Mouse (Mus musculus): ENCODE data around the gene Mamdc2. TPM values are rescaled to one million over a fixed set of nuclear protein-coding genes. Genes with fewer than 3 reads are reported as not detected.

Gene Mamdc2
- polyA plus RNA-seq, 1 experiment from 2014 or later = 1.4 TPM

- WGBS = 87% methylated on average over 1 of the region's 1 CpGs
- Histone ChIP-seq H3K27ac (replicated peaks) (no peak overlapping the region), H3K9me3 (no peaks in the 10 kb centered on the region), H3K9ac (no peak overlapping the region), H3K4me1 (replicated peaks) (no peaks in the 10 kb centered on the region), H3K4me3 (no peak overlapping the region), H3K36me3 (no peaks in the 10 kb centered on the region), H3K4me2 (no peak overlapping the region), H3K27me3 (no peaks in the 10 kb centered on the region)
- ATAC-seq (ENCODE audit: low FRiP score, low read depth) = no peak
These were observed 149.3 kb downstream of the Mamdc2 start for GRCm38 (mm10) chr19:23298917-23299316.

- Histone ChIP-seq H3K4me2 (no peak overlapping the region), H3K4me3 (no peak overlapping the region), H3K9me3 (no peaks in the 10 kb centered on the region), H3K9ac (no peak overlapping the region), H3K36me3 (no peaks in the 10 kb centered on the region), H3K27ac (replicated peaks) (no peak overlapping the region), H3K27me3 (no peaks in the 10 kb centered on the region), H3K4me1 (replicated peaks) (no peaks in the 10 kb centered on the region)
- no peak for ATAC-seq (ENCODE audit: low FRiP score, low read depth)
These were observed 151.1 kb downstream of the Mamdc2 start for GRCm38 (mm10) chr19:23297191-23297590.

- WGBS = 82% methylated on average over 1 of the region's 1 CpGs
- no peak overlapping the region for H3K27ac ChIP-seq (replicated peaks)
These were observed 159.0 kb downstream of the Mamdc2 start for GRCm38 (mm10) chr19:23289251-23289650.

GRCm38 (mm10) chr19:23281911-23282660 is 166.2 kb downstream of the Mamdc2 start:
- no peaks in the 10 kb centered on the region for H3K4me1 ChIP-seq (replicated peaks)
- H3K27ac ChIP-seq (replicated peaks) = no peak overlapping the region
- H3K36me3 ChIP-seq = no peaks in the 10 kb centered on the region
- H3K27me3 ChIP-seq = no peaks in the 10 kb centered on the region
- H3K9ac ChIP-seq = no peak overlapping the region
- 55% methylated on average over 8 of the region's 8 CpGs for WGBS
- no peak overlapping the region for H3K4me3 ChIP-seq
- ATAC-seq (ENCODE audit: low FRiP score, low read depth) = no peak
- no peaks in the 10 kb centered on the region for H3K9me3 ChIP-seq
- no peak overlapping the region for H3K4me2 ChIP-seq

More at GRCm38 (mm10) chr19:23289251-23289650, 159.0 kb downstream of the Mamdc2 start:
- no peaks in the 10 kb centered on the region for H3K36me3 ChIP-seq
- no peak for ATAC-seq (ENCODE audit: low FRiP score, low read depth)
- H3K4me2 ChIP-seq = no peak overlapping the region
- H3K9me3 ChIP-seq = 0 out of 2 replicates have a peak, but pooled peaks cover 10% of the 10 kb centered on the region
- H3K4me3 ChIP-seq = no peak overlapping the region
- H3K27me3 ChIP-seq = no peaks in the 10 kb centered on the region
- no peak overlapping the region for H3K9ac ChIP-seq
- H3K4me1 ChIP-seq (replicated peaks) = no peaks in the 10 kb centered on the region

- Histone ChIP-seq H3K4me3 (peak overlapping the region; percentile 58), H3K36me3 (no peaks in the 10 kb centered on the region), H3K9me3 (no peaks in the 10 kb centered on the region), H3K4me2 (peak overlapping the region; percentile 63), H3K27me3 (no peaks in the 10 kb centered on the region), H3K27ac (replicated peaks) (no peak overlapping the region), H3K4me1 (replicated peaks) (peaks cover 8% of the 10 kb centered on the region), H3K9ac (peak overlapping the region; percentile 58; the same call in 1 of the 2 replicates)
- WGBS = 47% methylated on average over 4 of the region's 4 CpGs
- ATAC-seq (ENCODE audit: low FRiP score, low read depth) = peak; percentile 60; the same call in 1 of the 2 replicates
These were observed 174.1 kb downstream of the Mamdc2 start for GRCm38 (mm10) chr19:23274054-23274724.

GRCm38 (mm10) chr19:23273355-23274053 is 174.7 kb downstream of the Mamdc2 start, which contains the start of gene Smc5:
TSS of gene Smc5 (minus strand) at chr19:23273897.
- under 1% methylated on average over 65 of the region's 69 CpGs for WGBS
- ATAC-seq (ENCODE audit: low FRiP score, low read depth) = peak; percentile 96

GRCm38 (mm10) chr19:23256771-23257170 is 191.5 kb downstream of the Mamdc2 start:
- Histone ChIP-seq H3K36me3 (peaks cover 33% of the 10 kb centered on the region), H3K4me1 (replicated peaks) (no peaks in the 10 kb centered on the region)
- ATAC-seq (ENCODE audit: low FRiP score, low read depth) = no peak

More at GRCm38 (mm10) chr19:23273355-23274053, 174.7 kb downstream of the Mamdc2 start, which contains the start of gene Smc5:
- Histone ChIP-seq H3K4me1 (replicated peaks) (peaks cover 8% of the 10 kb centered on the region), H3K36me3 (peaks cover 6% of the 10 kb centered on the region; the same call in 1 of the 2 replicates), H3K4me3 (peak within 1 kb of the TSS; percentile 58), H3K27ac (replicated peaks) (peak within 1 kb of the TSS; percentile 40), H3K9me3 (no peaks in the 10 kb centered on the region), H3K27me3 (no peaks in the 10 kb centered on the region), H3K4me2 (peak within 1 kb of the TSS; percentile 63), H3K9ac (peak within 1 kb of the TSS; percentile 58)

More at GRCm38 (mm10) chr19:23256771-23257170, 191.5 kb downstream of the Mamdc2 start:
- H3K9me3 ChIP-seq = no peaks in the 10 kb centered on the region
- H3K4me3 ChIP-seq = no peak overlapping the region
- 79% methylated on average over 9 of the region's 9 CpGs for WGBS
- no peak overlapping the region for H3K27ac ChIP-seq (replicated peaks)
- no peaks in the 10 kb centered on the region for H3K27me3 ChIP-seq
- no peak overlapping the region for H3K4me2 ChIP-seq
- H3K9ac ChIP-seq = no peak overlapping the region

Other genes with a start within 250 kb of the Mamdc2 start
- gene Smc5, start 174.5 kb downstream of the Mamdc2 start, polyA plus RNA-seq (2015; fragmentation: Nextera tagmentation; extraction: Ambion mirVana) = 21.6 and 28.1 TPM in 2 replicates
- gene 1700028P14Rik, start 204.4 kb upstream of the Mamdc2 start, polyA plus RNA-seq (2015; fragmentation: Nextera tagmentation; extraction: Ambion mirVana) = 2.5 and 3.1 TPM in 2 replicates
- gene Ptar1, start 239.0 kb upstream of the Mamdc2 start, polyA plus RNA-seq (2015; fragmentation: Nextera tagmentation; extraction: Ambion mirVana) = 4.2 and 4.3 TPM in 2 replicates

Data from hindbrain, embryonic 15.5 days (tissue).